Mouse (Mus musculus) liver, postnatal 0 days (tissue): ENCODE measurements around the gene Hdc. TPM values are rescaled to one million over a fixed set of nuclear protein-coding genes. Genes with fewer than 3 reads are reported as not detected.

ENCODE experiments used
- ATAC-seq: fragments of 200-750 bp; cut with Nextera tagmentation; 2 replicates; pipeline ENCODE4 v1.8.0; 2017; ENCODE audit warnings: mild to moderate bottlenecking, moderate library complexity
- DNase-seq: peaks from one replicate; pipeline ENCODE4 v3.0.0-alpha.2; 2016
- H3K27ac ChIP-seq: fragments of 300-500 bp; sonication (generic); 2 replicates; pipeline ENCODE4 v1.5.1; 2014; ENCODE audit warnings: antibody characterized with exemption, moderate library complexity, mild to moderate bottlenecking, low read depth
- H3K27me3 ChIP-seq: fragments of 300-500 bp; sonication (generic); 2 replicates; pipeline ENCODE4 v1.6.1; 2014; ENCODE audit warnings: low read length, control low read depth, mixed read lengths; ENCODE audit not compliant: insufficient read depth
- H3K36me3 ChIP-seq: fragments of 300-500 bp; sonication (generic); replicated peaks from 2 replicates; pipeline ENCODE4 v1.6.1; 2014; ENCODE audit warnings: mild to moderate bottlenecking, control low read depth, low read length, moderate library complexity, mixed read lengths; ENCODE audit not compliant: insufficient read depth
- H3K4me1 ChIP-seq: fragments of 300-500 bp; sonication (generic); 2 replicates; pipeline ENCODE4 v1.6.1; 2014; ENCODE audit warnings: antibody characterized with exemption, mild to moderate bottlenecking, control low read depth; ENCODE audit not compliant: insufficient read depth
- H3K4me2 ChIP-seq: fragments of 300-500 bp; sonication (generic); 2 replicates; pipeline ENCODE4 v1.6.1; 2014; ENCODE audit warnings: low read depth, mild to moderate bottlenecking, low read length, moderate library complexity, mixed read lengths
- H3K4me3 ChIP-seq: fragments of 300-500 bp; sonication (generic); 2 replicates; pipeline ENCODE4 v1.5.1; 2014; ENCODE audit warnings: low read depth, low read length
- H3K9ac ChIP-seq: fragments of 300-500 bp; sonication (generic); replicated peaks from 2 replicates; pipeline ENCODE4 v1.6.1; 2014; ENCODE audit warnings: mild to moderate bottlenecking, moderate library complexity
- H3K9me3 ChIP-seq: fragments of 300-500 bp; sonication (generic); 2 replicates; pipeline ENCODE4 v1.6.1; 2016; ENCODE audit warnings: mild to moderate bottlenecking, control low read depth, low read length, mixed read lengths
- CTCF ChIP-seq: sonication (generic); IDR thresholded peaks from 2 replicates; pipeline ENCODE4 v1.5.1; 2016; ENCODE audit warnings: antibody characterized with exemption, low read depth
- EP300 ChIP-seq: IDR thresholded peaks from 2 replicates; pipeline ENCODE4 v1.6.1; 2016; ENCODE audit warnings: antibody characterized with exemption, low read depth, mild to moderate bottlenecking
- WGBS: fragments of 180-500 bp; shearing (Covaris S2); extraction: QIAGEN DNeasy Blood & Tissue Kit; methylation state at CpG from one replicate; pipeline ENCODE4 v1.1.7; 2014; ENCODE audit not compliant: insufficient replicate concordance; 5-methylcytosine and 5-hydroxymethylcytosine counted together
- polyA plus RNA-seq: library from polyadenylated mRNA; unstranded; fragments of >200 nt; fragmentation: Nextera tagmentation; extraction: Ambion mirVana; gene quantifications from 2 replicates; pipeline ENCODE4 v1.2.1, GENCODE M21; 2015

Hdc gene
- polyA plus RNA-seq, 1 experiment from 2014 or later = 6.0 TPM

DNA sequence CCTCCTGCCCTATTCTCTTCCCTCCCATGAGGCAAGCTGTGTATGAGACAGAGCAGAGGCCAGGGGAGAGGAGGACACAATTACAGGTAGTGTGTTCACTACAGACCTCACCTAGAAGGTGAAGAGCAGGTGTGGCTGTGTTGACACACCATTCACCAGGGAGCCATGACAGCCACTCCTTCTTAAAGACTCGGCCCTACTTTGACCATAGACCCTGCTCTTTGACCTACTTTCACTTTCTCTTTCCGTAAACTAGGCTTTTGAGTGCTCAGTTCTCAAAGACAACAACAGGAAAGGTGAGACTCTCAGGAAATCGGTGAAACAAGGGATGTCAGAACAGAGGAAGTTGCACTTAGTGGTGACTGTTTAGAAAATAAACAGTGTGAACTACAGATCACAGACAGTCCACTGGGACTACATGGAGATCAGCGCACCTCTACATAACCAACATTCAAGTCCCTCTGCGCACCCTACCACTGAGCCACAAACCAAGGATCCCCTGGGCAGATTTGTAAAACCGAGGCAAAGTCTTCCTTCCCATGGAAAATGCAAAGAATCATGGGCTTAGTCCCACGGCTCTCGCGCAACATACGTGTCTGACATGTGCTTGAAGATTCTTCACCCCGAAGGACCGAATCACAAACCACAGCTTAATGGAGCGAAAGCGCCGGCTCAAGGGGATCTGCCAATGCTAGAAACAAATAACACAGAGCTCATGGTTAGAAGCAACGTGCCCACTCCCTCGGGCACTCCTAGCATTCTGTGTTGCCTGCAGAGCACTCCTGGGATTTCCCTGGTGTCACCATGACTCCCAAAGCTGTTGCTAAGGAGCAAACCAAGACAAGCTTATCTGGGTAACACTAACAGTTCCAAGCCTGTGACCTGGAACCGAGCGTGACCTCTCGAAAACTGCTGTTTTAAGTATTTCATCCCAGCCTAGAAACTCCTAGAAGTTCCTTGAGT, 21.5 kb downstream of the Hdc start:
- 72% methylated on average over 20 of the region's 20 CpGs for WGBS
- Histone ChIP-seq H3K27me3 (no peaks in the 10 kb centered on the region), H3K36me3 (no peaks in the 10 kb centered on the region; the same call in 1 of the 2 replicates), H3K4me3 (peak overlapping the region; percentile 2; the same call in 1 of the 2 replicates), H3K27ac (peak overlapping the region; percentile 90), H3K4me1 (peaks cover 36% of the 10 kb centered on the region), H3K4me2 (peak overlapping the region; percentile 48), H3K9ac (no peak overlapping the region), H3K9me3 (no peaks in the 10 kb centered on the region)
- no peak for DNase-seq
- ATAC-seq = peak; percentile 56
- no peak for TF ChIP-seq EP300
- no peak for TF ChIP-seq CTCF

GRCm38 (mm10) chr2:126596347-126597072, 22.6 kb downstream of the Hdc start:
- H3K36me3 ChIP-seq = no peaks in the 10 kb centered on the region; the same call in 1 of the 2 replicates
- no peak overlapping the region for H3K9ac ChIP-seq
- H3K9me3 ChIP-seq = no peaks in the 10 kb centered on the region
- ATAC-seq (peak; percentile 80), DNase-seq (peak; percentile 68)
- TF ChIP-seq CTCF (no peak), EP300 (no peak)
- peak overlapping the region; percentile 48; the same call in 1 of the 2 replicates for H3K4me2 ChIP-seq
- WGBS = 76% methylated on average over 7 of the region's 7 CpGs
- no peaks in the 10 kb centered on the region for H3K27me3 ChIP-seq
- peak overlapping the region; percentile 90 for H3K27ac ChIP-seq
- no peak overlapping the region for H3K4me3 ChIP-seq
- peaks cover 32% of the 10 kb centered on the region for H3K4me1 ChIP-seq

DNA sequence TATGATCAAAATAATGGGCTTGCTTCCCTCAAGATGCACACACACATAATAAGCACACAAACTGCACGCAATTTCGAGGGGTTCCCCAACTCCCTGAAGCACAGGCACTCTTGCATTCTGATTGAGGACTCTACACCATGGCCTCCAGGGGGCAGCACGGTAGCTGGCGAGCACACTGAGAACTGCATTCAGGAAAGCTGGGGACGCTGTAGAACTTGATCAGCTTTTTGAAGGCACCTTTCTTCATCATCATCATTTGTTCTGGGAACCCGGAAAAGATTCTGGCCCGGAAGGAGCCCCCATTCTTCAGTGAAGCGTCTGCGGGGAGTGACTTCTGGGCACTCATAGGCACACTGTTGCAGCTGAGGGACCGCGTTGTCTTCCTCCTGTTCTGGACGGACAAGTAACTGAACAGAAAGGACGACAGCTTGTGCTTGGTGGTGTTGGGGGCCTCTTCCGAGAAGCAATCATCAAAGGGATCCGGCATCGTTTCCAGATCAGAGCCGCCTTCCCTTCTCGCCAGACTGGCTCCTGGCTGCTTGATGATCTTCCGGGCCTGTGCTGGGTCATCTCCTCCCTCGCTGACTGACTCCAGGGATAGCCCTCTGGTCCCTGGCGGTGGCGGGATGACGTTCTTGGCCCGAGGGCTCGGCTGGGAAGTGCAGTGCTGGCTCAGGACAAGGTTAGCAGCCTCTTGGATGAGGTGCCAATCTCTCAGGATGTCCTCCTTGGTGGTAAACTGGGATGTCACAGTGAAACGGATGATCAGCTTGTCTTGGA, 25.1 kb downstream of the Hdc start:
- DNase-seq (peak; percentile 80), ATAC-seq (no peak)
- 40% methylated on average over 26 of the region's 26 CpGs for WGBS
- Histone ChIP-seq H3K36me3 (no peaks in the 10 kb centered on the region; the same call in 1 of the 2 replicates), H3K27ac (no peak overlapping the region), H3K4me1 (peaks cover 16% of the 10 kb centered on the region), H3K4me3 (peak overlapping the region; percentile 28), H3K4me2 (peak overlapping the region; percentile 58), H3K9ac (peak overlapping the region; percentile 18; the same call in 1 of the 2 replicates), H3K9me3 (no peaks in the 10 kb centered on the region), H3K27me3 (no peaks in the 10 kb centered on the region)
- TF ChIP-seq CTCF = peak; percentile 89
- no peak for TF ChIP-seq EP300

DNA sequence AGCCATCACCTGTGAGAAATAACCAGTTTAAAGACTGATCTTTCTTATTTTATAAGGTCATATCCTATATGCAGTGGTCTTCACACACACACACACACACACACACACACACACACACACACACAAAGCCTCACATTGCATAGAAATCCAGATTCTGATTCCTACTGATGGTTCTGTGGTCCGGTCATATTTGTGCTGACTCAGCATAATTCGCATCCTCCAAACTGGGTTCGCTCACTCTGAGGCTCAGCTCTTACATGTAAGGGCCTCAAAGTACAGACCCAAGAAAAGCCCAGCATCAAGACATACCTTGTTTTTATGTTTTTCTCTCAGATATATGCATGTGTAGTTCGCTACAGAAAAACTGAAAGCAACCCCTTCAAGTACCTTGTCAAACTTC, 27.8 kb downstream of the Hdc start:
- no peaks in the 10 kb centered on the region for H3K27me3 ChIP-seq
- H3K9me3 ChIP-seq = no peaks in the 10 kb centered on the region
- no peak overlapping the region for H3K4me2 ChIP-seq
- H3K27ac ChIP-seq = no peak overlapping the region
- H3K4me1 ChIP-seq = peaks cover 4% of the 10 kb centered on the region; the same call in 1 of the 2 replicates
- WGBS = 86% methylated on average over 4 of the region's 4 CpGs
- ATAC-seq (peak; percentile 11; the same call in 1 of the 2 replicates), DNase-seq (no peak)
- H3K4me3 ChIP-seq = no peak overlapping the region
- TF ChIP-seq CTCF (no peak), EP300 (no peak)
- peaks cover 9% of the 10 kb centered on the region for H3K36me3 ChIP-seq
- H3K9ac ChIP-seq = no peak overlapping the region

- Histone ChIP-seq H3K4me1 (no peaks in the 10 kb centered on the region), H3K27ac (no peak overlapping the region), H3K4me3 (no peak overlapping the region), H3K9ac (no peak overlapping the region), H3K36me3 (peaks cover 14% of the 10 kb centered on the region), H3K27me3 (no peaks in the 10 kb centered on the region), H3K4me2 (no peak overlapping the region), H3K9me3 (no peaks in the 10 kb centered on the region)
- WGBS = 56% methylated on average over 3 of the region's 3 CpGs
- no peak for TF ChIP-seq CTCF
- TF ChIP-seq EP300 = no peak
- ATAC-seq (no peak), DNase-seq (peak; percentile 25)
Measured at GRCm38 (mm10) chr2:126587468-126587867, 31.6 kb downstream of the Hdc start.
